Mouse (Mus musculus) limb, embryonic 11.5 days (tissue): ENCODE measurements around the gene Pim3. TPM values are rescaled to one million over a fixed set of nuclear protein-coding genes. Genes with fewer than 3 reads are reported as not detected.

Experiments used
- ATAC-seq: fragments of 200-750 bp; cut with Nextera tagmentation; 2 replicates; pipeline ENCODE4 v1.8.0; 2017; ENCODE audit warnings: low read depth; ENCODE audit not compliant: insufficient number of reproducible peaks, low FRiP score, low TSS enrichment
- DNase-seq: peaks from one replicate; pipeline ENCODE4 v3.0.0-alpha.2; 2015; ENCODE audit warnings: low spot score
- H3K27ac ChIP-seq: fragments of 300-500 bp; sonication (generic); replicated peaks from 2 replicates; pipeline ENCODE4 v1.5.1; 2014; ENCODE audit warnings: low read depth, mild to moderate bottlenecking, low read length
- H3K27me3 ChIP-seq: fragments of 300-500 bp; sonication (generic); 2 replicates; pipeline ENCODE4 v1.6.1; 2014; ENCODE audit warnings: mild to moderate bottlenecking, low read length, mixed read lengths; ENCODE audit not compliant: control insufficient read depth, insufficient read depth
- H3K36me3 ChIP-seq: fragments of 300-500 bp; sonication (generic); 2 replicates; pipeline ENCODE4 v1.6.1; 2014; ENCODE audit warnings: mild to moderate bottlenecking, low read length, moderate library complexity, mixed read lengths; ENCODE audit not compliant: control insufficient read depth, insufficient read depth
- H3K4me1 ChIP-seq: fragments of 300-500 bp; sonication (generic); 2 replicates; pipeline ENCODE4 v1.6.1; 2014; ENCODE audit warnings: low read length, mixed read lengths; ENCODE audit not compliant: control insufficient read depth, insufficient read depth
- H3K4me2 ChIP-seq: fragments of 300-500 bp; sonication (generic); 2 replicates; pipeline ENCODE4 v1.6.1; 2014; ENCODE audit warnings: low read depth, mild to moderate bottlenecking, moderate library complexity; ENCODE audit not compliant: severe bottlenecking
- H3K4me3 ChIP-seq: fragments of 300-500 bp; sonication (generic); 2 replicates; pipeline ENCODE4 v1.5.1; 2014; ENCODE audit warnings: low read depth, low read length
- H3K9ac ChIP-seq: fragments of 300-500 bp; sonication (generic); 2 replicates; pipeline ENCODE4 v1.6.1; 2014; ENCODE audit warnings: mild to moderate bottlenecking, low read length
- H3K9me3 ChIP-seq: fragments of 300-500 bp; sonication (generic); 2 replicates; pipeline ENCODE4 v1.6.1; 2016; ENCODE audit warnings: low read length; ENCODE audit not compliant: control insufficient read depth
- WGBS: fragments of 180-500 bp; shearing (Covaris S2); extraction: QIAGEN DNeasy Blood & Tissue Kit; methylation state at CpG from one replicate; pipeline ENCODE4 v1.1.7; 2014; 5-methylcytosine and 5-hydroxymethylcytosine counted together
- polyA plus RNA-seq: library from polyadenylated mRNA; unstranded; fragments of >200 nt; fragmentation: Nextera tagmentation; extraction: Ambion mirVana; gene quantifications from 2 replicates; pipeline ENCODE4 v1.2.1, GENCODE M21; 2014

Gene Pim3
- polyA plus RNA-seq, 1 experiment from 2014 or later: 34.5 TPM

GRCm38 (mm10) chr15:88890751-88891675 lies 29.0 kb downstream of the Pim3 start:
- no peaks in the 10 kb centered on the region for H3K9me3 ChIP-seq
- H3K27me3 ChIP-seq: peaks cover 4% of the 10 kb centered on the region; the same call in 1 of the 2 replicates
- H3K36me3 ChIP-seq: no peaks in the 10 kb centered on the region
- 0 out of 2 replicates have a peak, but pooled peaks cover 3% of the 10 kb centered on the region for H3K4me1 ChIP-seq
- 2% methylated on average over 40 of the region's 41 CpGs for WGBS
- peak overlapping the region; percentile 42 for H3K4me3 ChIP-seq
- peak; percentile 86 for ATAC-seq
- peak overlapping the region; percentile 53 for H3K9ac ChIP-seq
- peak; percentile 85 for DNase-seq
- H3K27ac ChIP-seq: no peak overlapping the region
- H3K4me2 ChIP-seq: peak overlapping the region; percentile 92

- no peaks in the 10 kb centered on the region for H3K36me3 ChIP-seq
- 0 out of 2 replicates have a peak, but pooled peaks cover 3% of the 10 kb centered on the region for H3K4me1 ChIP-seq
- H3K27ac ChIP-seq: no peak overlapping the region
- 69% methylated on average over 8 of the region's 8 CpGs for WGBS
- H3K9ac ChIP-seq: no peak overlapping the region
- H3K9me3 ChIP-seq: no peaks in the 10 kb centered on the region
- ATAC-seq (no peak), DNase-seq (no peak)
- peak overlapping the region; percentile 92; the same call in 1 of the 2 replicates for H3K4me2 ChIP-seq
- peaks cover 4% of the 10 kb centered on the region; the same call in 1 of the 2 replicates for H3K27me3 ChIP-seq
- no peak overlapping the region for H3K4me3 ChIP-seq
Observed at GRCm38 (mm10) chr15:88891676-88892040, 29.7 kb downstream of the Pim3 start.

GRCm38 (mm10) chr15:88892252-88892651 lies 30.3 kb downstream of the Pim3 start:
- DNase-seq (no peak), ATAC-seq (no peak)
- Histone ChIP-seq H3K4me3 (no peak overlapping the region), H3K9ac (no peak overlapping the region), H3K27ac (no peak overlapping the region), H3K4me1 (0 out of 2 replicates have a peak, but pooled peaks cover 3% of the 10 kb centered on the region), H3K9me3 (no peaks in the 10 kb centered on the region), H3K27me3 (peaks cover 4% of the 10 kb centered on the region; the same call in 1 of the 2 replicates), H3K4me2 (no peak overlapping the region), H3K36me3 (no peaks in the 10 kb centered on the region)
- 83% methylated on average over 1 of the region's 1 CpGs for WGBS

GRCm38 (mm10) chr15:88892876-88893275 lies 30.9 kb downstream of the Pim3 start:
- no peak overlapping the region for H3K27ac ChIP-seq
- no peak for DNase-seq
- H3K4me2 ChIP-seq: no peak overlapping the region
- H3K4me3 ChIP-seq: no peak overlapping the region
- no peak overlapping the region for H3K9ac ChIP-seq
- no peaks in the 10 kb centered on the region for H3K36me3 ChIP-seq
- ATAC-seq: no peak
- WGBS: 84% methylated on average over 5 of the region's 5 CpGs
- H3K4me1 ChIP-seq: 0 out of 2 replicates have a peak, but pooled peaks cover 3% of the 10 kb centered on the region
- peaks cover 4% of the 10 kb centered on the region; the same call in 1 of the 2 replicates for H3K27me3 ChIP-seq
- H3K9me3 ChIP-seq: no peaks in the 10 kb centered on the region

- Histone ChIP-seq H3K9ac (no peak overlapping the region), H3K27ac (no peak overlapping the region), H3K4me3 (no peak overlapping the region), H3K4me2 (no peak overlapping the region), H3K36me3 (no peaks in the 10 kb centered on the region), H3K9me3 (no peaks in the 10 kb centered on the region), H3K4me1 (0 out of 2 replicates have a peak, but pooled peaks cover 3% of the 10 kb centered on the region), H3K27me3 (peaks cover under 1% of the 10 kb centered on the region; the same call in 1 of the 2 replicates)
- DNase-seq (no peak), ATAC-seq (no peak)
- 64% methylated on average over 7 of the region's 7 CpGs for WGBS
Observed at GRCm38 (mm10) chr15:88895119-88895518, 33.1 kb downstream of the Pim3 start.

GRCm38 (mm10) chr15:88895891-88896290 lies 33.9 kb downstream of the Pim3 start:
- H3K4me2 ChIP-seq: no peak overlapping the region

GRCm38 (mm10) chr15:88896341-88896980 lies 34.5 kb downstream of the Pim3 start:
- 92% methylated on average over 10 of the region's 10 CpGs for WGBS

More at GRCm38 (mm10) chr15:88895891-88896290, 33.9 kb downstream of the Pim3 start:
- H3K9ac ChIP-seq: no peak overlapping the region
- H3K27ac ChIP-seq: no peak overlapping the region
- WGBS: 83% methylated on average over 6 of the region's 6 CpGs
- no peaks in the 10 kb centered on the region for H3K36me3 ChIP-seq
- ATAC-seq: no peak
- H3K9me3 ChIP-seq: no peaks in the 10 kb centered on the region
- DNase-seq: no peak
- no peak overlapping the region for H3K4me3 ChIP-seq
- H3K27me3 ChIP-seq: no peaks in the 10 kb centered on the region
- H3K4me1 ChIP-seq: 0 out of 2 replicates have a peak, but pooled peaks cover 3% of the 10 kb centered on the region

GRCm38 (mm10) chr15:88902200-88902875 lies 40.4 kb downstream of the Pim3 start:
- no peaks in the 10 kb centered on the region for H3K9me3 ChIP-seq
- no peak overlapping the region for H3K4me3 ChIP-seq
- H3K4me2 ChIP-seq: no peak overlapping the region
- DNase-seq (no peak), ATAC-seq (no peak)
- no peak overlapping the region for H3K27ac ChIP-seq
- H3K4me1 ChIP-seq: no peaks in the 10 kb centered on the region
- H3K27me3 ChIP-seq: no peaks in the 10 kb centered on the region
- WGBS: 86% methylated on average over 15 of the region's 15 CpGs
- no peak overlapping the region for H3K9ac ChIP-seq
- no peaks in the 10 kb centered on the region for H3K36me3 ChIP-seq

More at GRCm38 (mm10) chr15:88896341-88896980, 34.5 kb downstream of the Pim3 start:
- Histone ChIP-seq H3K27me3 (no peaks in the 10 kb centered on the region), H3K36me3 (no peaks in the 10 kb centered on the region), H3K9me3 (no peaks in the 10 kb centered on the region), H3K27ac (no peak overlapping the region), H3K4me2 (no peak overlapping the region), H3K4me1 (0 out of 2 replicates have a peak, but pooled peaks cover under 1% of the 10 kb centered on the region), H3K9ac (no peak overlapping the region), H3K4me3 (no peak overlapping the region)
- DNase-seq (no peak), ATAC-seq (no peak)
